Mouse (Mus musculus): ENCODE measurements around the gene Klhdc4. TPM values are rescaled to one million over a fixed set of nuclear protein-coding genes. Genes with fewer than 3 reads are reported as not detected.
A peak's percentile ranks its signal among the peaks of the same experiment; 100 is the strongest.

Gene Klhdc4
- polyA plus RNA-seq, 1 experiment = 29.9 TPM

GRCm38 (mm10) chr8:121832503-121832902 lies 3.1 kb upstream of the Klhdc4 start:
- WGBS = 8% methylated on average over 6 of the region's 6 CpGs
- H3K4me3 ChIP-seq (ENCODE audit: control insufficient read depth, insufficient read depth, low read length) = no peak overlapping the region

GRCm38 (mm10) chr8:121832061-121832460 lies 2.7 kb upstream of the Klhdc4 start:
- WGBS = 96% methylated on average over 2 of the region's 2 CpGs
- peaks cover 19% of the 10 kb centered on the region for H3K4me1 ChIP-seq (replicated peaks; ENCODE audit: control insufficient read depth, insufficient read depth, low read length)
- no peak overlapping the region for H3K27ac ChIP-seq (ENCODE audit: control insufficient read depth, insufficient read depth, low read length)
- H3K36me3 ChIP-seq (ENCODE audit: control insufficient read depth, insufficient read depth, low read length) = no peaks in the 10 kb centered on the region
- no peak overlapping the region for H3K4me3 ChIP-seq (ENCODE audit: control insufficient read depth, insufficient read depth, low read length)
- no peaks in the 10 kb centered on the region for H3K27me3 ChIP-seq (ENCODE audit: control insufficient read depth, insufficient read depth, low read length)
- no peak for DNase-seq
- TF ChIP-seq POLR2A (IDR thresholded peaks at IDR 0.05; ENCODE audit: control insufficient read depth, extremely low read depth, insufficient read depth, low read length, poor library complexity) = no peak
- no peak for TF ChIP-seq CTCF (IDR thresholded peaks at IDR 0.05; ENCODE audit: borderline replicate concordance, control insufficient read depth, extremely low read depth, insufficient read depth, low read length, poor library complexity)

More at GRCm38 (mm10) chr8:121832503-121832902, 3.1 kb upstream of the Klhdc4 start:
- Histone ChIP-seq H3K27ac (ENCODE audit: control insufficient read depth, insufficient read depth, low read length) (no peak overlapping the region), H3K27me3 (ENCODE audit: control insufficient read depth, insufficient read depth, low read length) (no peaks in the 10 kb centered on the region), H3K4me1 (replicated peaks; ENCODE audit: control insufficient read depth, insufficient read depth, low read length) (peaks cover 19% of the 10 kb centered on the region), H3K36me3 (ENCODE audit: control insufficient read depth, insufficient read depth, low read length) (no peaks in the 10 kb centered on the region)
- DNase-seq = peak; percentile 72
- no peak for TF ChIP-seq POLR2A (IDR thresholded peaks at IDR 0.05; ENCODE audit: control insufficient read depth, extremely low read depth, insufficient read depth, low read length, poor library complexity)
- TF ChIP-seq CTCF (IDR thresholded peaks at IDR 0.05; ENCODE audit: borderline replicate concordance, control insufficient read depth, extremely low read depth, insufficient read depth, low read length, poor library complexity) = no peak

GRCm38 (mm10) chr8:121829777-121830362 lies 501 bp upstream of the Klhdc4 start:
- Histone ChIP-seq H3K27ac (ENCODE audit: control insufficient read depth, insufficient read depth, low read length) (no peak overlapping the region), H3K27me3 (ENCODE audit: control insufficient read depth, insufficient read depth, low read length) (no peaks in the 10 kb centered on the region), H3K36me3 (ENCODE audit: control insufficient read depth, insufficient read depth, low read length) (no peaks in the 10 kb centered on the region), H3K4me1 (replicated peaks; ENCODE audit: control insufficient read depth, insufficient read depth, low read length) (peaks cover 19% of the 10 kb centered on the region), H3K4me3 (ENCODE audit: control insufficient read depth, insufficient read depth, low read length) (peak overlapping the region; percentile 96)
- DNase-seq = no peak
- 29% methylated on average over 18 of the region's 18 CpGs for WGBS
- TF ChIP-seq CTCF (IDR thresholded peaks at IDR 0.05; ENCODE audit: borderline replicate concordance, control insufficient read depth, extremely low read depth, insufficient read depth, low read length, poor library complexity) (no peak), POLR2A (IDR thresholded peaks at IDR 0.05; ENCODE audit: control insufficient read depth, extremely low read depth, insufficient read depth, low read length, poor library complexity) (no peak)

DNA sequence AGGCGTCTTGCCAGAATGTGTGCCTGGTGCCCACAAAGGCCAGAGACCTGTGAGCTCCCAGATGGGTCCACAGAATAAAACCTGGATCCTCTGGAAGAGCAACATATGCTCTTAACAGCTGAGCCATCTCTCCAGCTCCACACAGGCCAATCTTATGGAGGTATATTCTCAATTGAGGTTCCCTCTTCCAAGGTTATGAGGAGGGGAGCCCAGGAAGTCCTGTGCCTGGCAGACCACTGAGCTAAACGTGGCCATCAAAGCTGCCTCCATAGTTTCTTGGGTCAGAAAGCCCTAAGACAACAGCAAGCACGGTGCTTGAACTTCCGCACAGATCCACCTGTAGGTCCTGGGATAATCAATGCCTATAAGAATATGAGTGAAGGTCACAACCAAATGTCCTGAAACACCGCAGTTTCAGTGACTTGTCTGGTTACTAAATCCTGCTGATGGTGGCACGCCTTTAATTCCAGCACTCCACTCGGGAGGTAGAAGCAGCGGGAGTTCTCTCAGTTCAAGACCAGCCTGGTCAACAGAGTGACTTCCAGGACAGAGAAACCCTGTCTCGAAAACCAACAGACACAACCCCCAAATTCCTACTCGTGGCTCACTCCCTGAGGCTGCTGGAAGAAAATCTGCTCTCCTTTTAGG lies 869 bp downstream of the Klhdc4 start:
- H3K27ac ChIP-seq (ENCODE audit: control insufficient read depth, insufficient read depth, low read length) = no peak overlapping the region
- WGBS = 34% methylated on average over 10 of the region's 10 CpGs
- peaks cover 19% of the 10 kb centered on the region for H3K4me1 ChIP-seq (replicated peaks; ENCODE audit: control insufficient read depth, insufficient read depth, low read length)
- no peak for DNase-seq
- TF ChIP-seq CTCF (IDR thresholded peaks at IDR 0.05; ENCODE audit: borderline replicate concordance, control insufficient read depth, extremely low read depth, insufficient read depth, low read length, poor library complexity) (no peak), POLR2A (IDR thresholded peaks at IDR 0.05; ENCODE audit: control insufficient read depth, extremely low read depth, insufficient read depth, low read length, poor library complexity) (no peak)
- peak overlapping the region; percentile 96 for H3K4me3 ChIP-seq (ENCODE audit: control insufficient read depth, insufficient read depth, low read length)
- no peaks in the 10 kb centered on the region for H3K36me3 ChIP-seq (ENCODE audit: control insufficient read depth, insufficient read depth, low read length)
- no peaks in the 10 kb centered on the region for H3K27me3 ChIP-seq (ENCODE audit: control insufficient read depth, insufficient read depth, low read length)

DNA sequence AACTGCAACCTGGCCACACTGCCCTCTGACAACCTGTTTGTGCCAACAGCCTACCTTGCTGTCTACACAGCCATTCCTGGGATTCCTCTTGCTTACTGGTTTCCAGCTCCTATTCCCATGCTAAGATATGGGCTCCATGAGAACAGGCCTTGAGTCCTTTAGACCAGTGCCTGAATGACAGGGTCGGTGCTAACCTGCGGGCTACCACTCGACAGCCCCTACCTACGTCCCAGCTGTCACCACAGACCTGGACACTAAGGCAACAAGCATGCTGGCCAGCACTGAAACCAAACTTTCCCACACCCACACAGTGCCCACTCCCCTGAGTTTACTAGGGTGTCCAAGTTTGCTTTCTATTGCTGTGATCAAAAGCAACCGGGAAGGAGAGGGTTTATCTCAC lies 1.6 kb downstream of the Klhdc4 start:
- DNase-seq = no peak
- H3K36me3 ChIP-seq (ENCODE audit: control insufficient read depth, insufficient read depth, low read length) = no peaks in the 10 kb centered on the region
- H3K27ac ChIP-seq (ENCODE audit: control insufficient read depth, insufficient read depth, low read length) = no peak overlapping the region
- TF ChIP-seq CTCF (IDR thresholded peaks at IDR 0.05; ENCODE audit: borderline replicate concordance, control insufficient read depth, extremely low read depth, insufficient read depth, low read length, poor library complexity) (no peak), POLR2A (IDR thresholded peaks at IDR 0.05; ENCODE audit: control insufficient read depth, extremely low read depth, insufficient read depth, low read length, poor library complexity) (no peak)
- no peaks in the 10 kb centered on the region for H3K27me3 ChIP-seq (ENCODE audit: control insufficient read depth, insufficient read depth, low read length)
- WGBS = 94% methylated on average over 5 of the region's 5 CpGs
- peaks cover 19% of the 10 kb centered on the region for H3K4me1 ChIP-seq (replicated peaks; ENCODE audit: control insufficient read depth, insufficient read depth, low read length)
- no peak overlapping the region for H3K4me3 ChIP-seq (ENCODE audit: control insufficient read depth, insufficient read depth, low read length)

- H3K27me3 ChIP-seq (ENCODE audit: control insufficient read depth, insufficient read depth, low read length) = no peaks in the 10 kb centered on the region
- DNase-seq = no peak
- H3K27ac ChIP-seq (ENCODE audit: control insufficient read depth, insufficient read depth, low read length) = no peak overlapping the region
- no peaks in the 10 kb centered on the region for H3K36me3 ChIP-seq (ENCODE audit: control insufficient read depth, insufficient read depth, low read length)
- no peaks in the 10 kb centered on the region for H3K4me1 ChIP-seq (replicated peaks; ENCODE audit: control insufficient read depth, insufficient read depth, low read length)
- 95% methylated on average over 9 of the region's 9 CpGs for WGBS
- TF ChIP-seq POLR2A (IDR thresholded peaks at IDR 0.05; ENCODE audit: control insufficient read depth, extremely low read depth, insufficient read depth, low read length, poor library complexity) (no peak), CTCF (IDR thresholded peaks at IDR 0.05; ENCODE audit: borderline replicate concordance, control insufficient read depth, extremely low read depth, insufficient read depth, low read length, poor library complexity) (no peak)
- no peak overlapping the region for H3K4me3 ChIP-seq (ENCODE audit: control insufficient read depth, insufficient read depth, low read length)
These were observed 7.6 kb downstream of the Klhdc4 start for GRCm38 (mm10) chr8:121821770-121822169.

Data from thymus, adult 2 months (tissue).